9 mouse cellular contexts compared by ENCODE assay signal in genomic region chr5:53590875-53591682, GRCm38 (mm10).
DNase-seq lines count a peak whose midpoint lies in the region; ATAC-seq lines count a peak whose summit lies in the region.
"Had no signal": no experiment of that assay in that cellular context is flagged by ENCODE, and none has a peak within 500 bp of the region (broad histone marks: within the 10 kb centered on the region; RNA-seq: fewer than 3 reads in every experiment).

No protein-coding gene starts in this region.

- no peaks in the 10 kb centered on the region for H3K36me3 ChIP-seq in embryonic facial prominence, embryonic 12.5 days
- H3K36me3 ChIP-seq in hindbrain, embryonic 12.5 days = no peaks in the 10 kb centered on the region
- no peaks in the 10 kb centered on the region for H3K36me3 ChIP-seq in limb, embryonic 13.5 days
- H3K36me3 ChIP-seq in midbrain, embryonic 15.5 days (replicated peaks) = no peaks in the 10 kb centered on the region
- no peaks in the 10 kb centered on the region for H3K36me3 ChIP-seq in splenic B cell, adult 2 months (ENCODE audit: control insufficient read depth, insufficient read depth, low read length, poor library complexity, severe bottlenecking)

- peak overlapping the region; percentile 95 for H3K27ac ChIP-seq in embryonic facial prominence, embryonic 12.5 days
- H3K27ac ChIP-seq in hindbrain, embryonic 12.5 days = peak overlapping the region; percentile 98
- H3K27ac ChIP-seq in limb, embryonic 13.5 days = peak overlapping the region; percentile 94
- H3K27ac ChIP-seq in midbrain, embryonic 15.5 days = peak overlapping the region; percentile 99

- H3K9ac ChIP-seq in embryonic facial prominence, embryonic 12.5 days = peak overlapping the region; percentile 98
- H3K9ac ChIP-seq in hindbrain, embryonic 12.5 days = peak overlapping the region; percentile 94
- H3K9ac ChIP-seq in limb, embryonic 13.5 days = peak overlapping the region; percentile 95
- peak overlapping the region; percentile 91 for H3K9ac ChIP-seq in midbrain, embryonic 15.5 days

- no peaks in the 10 kb centered on the region for H3K9me3 ChIP-seq in embryonic facial prominence, embryonic 12.5 days
- no peaks in the 10 kb centered on the region for H3K9me3 ChIP-seq in hindbrain, embryonic 12.5 days (replicated peaks)
- H3K9me3 ChIP-seq in limb, embryonic 13.5 days = no peaks in the 10 kb centered on the region
- H3K9me3 ChIP-seq in midbrain, embryonic 15.5 days = no peaks in the 10 kb centered on the region

- H3K27me3 ChIP-seq in embryonic facial prominence, embryonic 12.5 days = 0 out of 2 replicates have a peak, but pooled peaks cover 7% of the 10 kb centered on the region
- H3K27me3 ChIP-seq in hindbrain, embryonic 12.5 days = peaks cover 6% of the 10 kb centered on the region; the same call in 1 of the 2 replicates
- H3K27me3 ChIP-seq in limb, embryonic 13.5 days = peaks cover 4% of the 10 kb centered on the region; the same call in 1 of the 2 replicates
- no peaks in the 10 kb centered on the region for H3K27me3 ChIP-seq in midbrain, embryonic 15.5 days (replicated peaks)
- no peaks in the 10 kb centered on the region for H3K27me3 ChIP-seq in splenic B cell, adult 2 months (ENCODE audit: control insufficient read depth, insufficient read depth, low read length, poor library complexity, severe bottlenecking)
- H3K27me3 ChIP-seq: Patski had no signal

- peak overlapping the region; percentile 92 for H3K4me3 ChIP-seq in embryonic facial prominence, embryonic 12.5 days
- peak overlapping the region; percentile 92 for H3K4me3 ChIP-seq in hindbrain, embryonic 12.5 days
- H3K4me3 ChIP-seq in limb, embryonic 13.5 days = peak overlapping the region; percentile 96
- peak overlapping the region; percentile 85 for H3K4me3 ChIP-seq in midbrain, embryonic 15.5 days

- ATAC-seq in frontal cortex, adult (ENCODE audit: low TSS enrichment) = no peak
- no peak for ATAC-seq in embryonic facial prominence, embryonic 12.5 days (ENCODE audit: insufficient number of reproducible peaks, insufficient read depth, low FRiP score, low TSS enrichment)
- ATAC-seq in hindbrain, embryonic 12.5 days (ENCODE audit: low FRiP score) = peak; percentile 21
- ATAC-seq in limb, embryonic 13.5 days (ENCODE audit: low FRiP score, low read depth) = no peak
- ATAC-seq in midbrain, embryonic 15.5 days (replicated peaks) = peak; percentile 18

- peaks cover 19% of the 10 kb centered on the region for H3K4me1 ChIP-seq in embryonic facial prominence, embryonic 12.5 days
- peaks cover 34% of the 10 kb centered on the region for H3K4me1 ChIP-seq in hindbrain, embryonic 12.5 days
- peaks cover 27% of the 10 kb centered on the region for H3K4me1 ChIP-seq in limb, embryonic 13.5 days
- H3K4me1 ChIP-seq in midbrain, embryonic 15.5 days = peaks cover 33% of the 10 kb centered on the region

- H3K4me2 ChIP-seq in embryonic facial prominence, embryonic 12.5 days (replicated peaks) = peak overlapping the region; percentile 75
- H3K4me2 ChIP-seq in hindbrain, embryonic 12.5 days (replicated peaks) = peak overlapping the region; percentile 80
- H3K4me2 ChIP-seq in limb, embryonic 13.5 days (replicated peaks) = peak overlapping the region; percentile 91
- H3K4me2 ChIP-seq in midbrain, embryonic 15.5 days = peak overlapping the region; percentile 70

- 1% methylated on average over 36 of the region's 67 CpGs for WGBS in embryonic facial prominence, embryonic 12.5 days
- WGBS in hindbrain, embryonic 12.5 days = under 1% methylated on average over 39 of the region's 67 CpGs
- WGBS in limb, embryonic 13.5 days = under 1% methylated on average over 37 of the region's 67 CpGs
- WGBS in midbrain, embryonic 15.5 days = 4% methylated on average over 49 of the region's 67 CpGs

- DNase-seq in frontal cortex, postnatal 10 days (ENCODE audit: low spot score in 2 of 2) = peak; percentile 32 to 33
- peak; percentile 35 for DNase-seq in adrenal gland, postnatal 10 days
- DNase-seq in splenic B cell, adult 2 months (ENCODE audit: low read depth, low spot score) = peak; percentile 28

Comparison
In these comparisons a context has a peak if more than half of its experiments do, and no peak if none do; other contexts are left out.
1. ATAC-seq: peak in hindbrain, embryonic 12.5 days (single experiment) and midbrain, embryonic 15.5 days (single experiment); none in frontal cortex, adult (single experiment), embryonic facial prominence, embryonic 12.5 days (single experiment) and limb, embryonic 13.5 days (single experiment).
2. Peak in every context shown above with its lines, with median percentiles within 50 percentile points of each other: DNase-seq, H3K27ac ChIP-seq, H3K4me2 ChIP-seq, H3K4me3 ChIP-seq and H3K9ac ChIP-seq.